Mouse (Mus musculus) NIH3T3 (cell line): ENCODE results near the gene Amh.
"Not testable (repeated sequence)": the region's sequence is repeated elsewhere in the genome, so short reads cannot be mapped to it uniquely, and the experiment has no call there.

Experiments used
- DNase-seq: peaks from one replicate; pipeline ENCODE4 v3.0.0-alpha.2; 2012; ENCODE audit warnings: low read depth

Gene Amh

DNA sequence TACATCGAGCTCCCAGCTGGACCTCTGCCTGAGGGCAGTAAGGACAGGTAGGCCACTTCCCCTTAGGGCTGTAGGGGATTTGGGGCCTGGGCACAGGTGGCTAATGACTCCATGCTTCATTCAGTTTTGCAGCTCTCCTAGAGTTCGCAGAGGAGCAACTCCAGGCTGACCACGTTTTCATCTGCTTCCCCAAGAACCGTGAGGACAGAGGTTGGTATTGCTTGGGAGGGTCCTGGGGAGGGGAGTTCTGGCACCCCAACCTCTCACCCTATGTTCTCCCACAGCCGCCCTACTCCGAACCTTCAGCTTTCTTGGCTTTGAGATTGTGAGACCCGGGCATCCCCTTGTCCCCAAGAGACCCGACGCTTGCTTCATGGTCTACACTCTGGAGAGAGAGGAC is 23.5 kb downstream of the Amh start:
- not testable (repeated sequence) for DNase-seq

DNA sequence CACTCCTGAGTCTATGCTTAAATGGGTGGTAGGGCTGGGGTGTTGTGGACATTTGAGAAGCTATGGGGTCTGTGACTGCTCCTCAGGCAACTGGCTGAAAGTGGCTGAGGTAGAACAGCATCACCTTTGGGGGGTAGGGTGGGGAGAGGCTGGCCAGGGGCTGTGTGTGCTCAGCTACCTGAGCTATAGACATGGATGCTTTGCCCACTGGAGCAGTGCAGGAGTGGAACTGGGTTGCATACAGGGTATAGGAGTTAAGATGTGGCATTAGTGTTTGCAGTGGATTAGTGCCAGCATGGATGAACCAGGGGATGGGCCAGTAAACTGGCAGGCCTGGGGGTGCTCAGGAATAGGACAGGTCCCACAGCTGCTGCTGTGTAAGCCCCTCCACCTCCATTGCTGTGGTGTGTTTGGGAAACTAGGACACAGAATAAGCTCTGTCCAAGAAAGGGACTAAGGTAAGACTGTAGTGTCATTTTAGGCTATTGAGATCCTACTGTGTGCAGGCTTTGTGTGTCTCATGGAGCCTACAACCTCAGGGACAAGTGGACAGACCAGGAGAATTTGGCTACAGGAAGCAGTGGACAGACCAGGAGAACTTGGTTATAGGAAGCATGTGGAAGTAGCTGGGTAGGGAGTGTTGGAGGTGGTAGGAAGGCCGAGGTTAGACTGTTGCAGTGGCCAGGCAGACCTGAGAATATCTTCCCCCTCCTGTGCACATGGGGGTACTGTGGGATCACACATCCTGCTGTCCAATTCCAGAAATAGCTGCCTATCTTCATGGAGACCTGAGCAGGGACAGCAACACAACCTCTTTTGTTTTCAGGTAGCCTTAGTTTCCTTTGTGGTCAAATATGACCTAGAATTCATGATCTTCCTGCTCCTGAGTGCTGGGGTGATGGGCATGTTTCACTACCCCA is 24.6 kb downstream of the Amh start:
- no peak for DNase-seq

DNA sequence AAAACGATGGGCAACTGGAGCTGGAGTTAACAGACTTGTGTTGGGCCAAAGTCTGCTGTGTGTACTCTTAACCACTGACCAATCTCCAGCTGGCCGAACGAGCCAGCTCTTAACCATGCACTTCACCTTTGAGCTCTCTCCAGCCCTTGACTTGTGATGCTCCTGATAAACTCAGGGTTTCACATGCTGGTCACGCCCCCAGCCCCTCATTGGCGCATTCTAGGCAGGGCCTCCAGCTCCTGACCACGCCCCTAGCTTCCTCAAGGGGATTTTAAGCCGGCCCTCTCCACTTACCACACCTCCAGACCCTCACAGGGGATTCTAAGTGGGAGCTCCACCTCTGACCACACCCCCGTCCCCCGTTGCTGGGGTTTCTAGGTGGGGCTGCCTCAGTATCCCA is 26.1 kb downstream of the Amh start:
- DNase-seq: peak; percentile 61

DNA sequence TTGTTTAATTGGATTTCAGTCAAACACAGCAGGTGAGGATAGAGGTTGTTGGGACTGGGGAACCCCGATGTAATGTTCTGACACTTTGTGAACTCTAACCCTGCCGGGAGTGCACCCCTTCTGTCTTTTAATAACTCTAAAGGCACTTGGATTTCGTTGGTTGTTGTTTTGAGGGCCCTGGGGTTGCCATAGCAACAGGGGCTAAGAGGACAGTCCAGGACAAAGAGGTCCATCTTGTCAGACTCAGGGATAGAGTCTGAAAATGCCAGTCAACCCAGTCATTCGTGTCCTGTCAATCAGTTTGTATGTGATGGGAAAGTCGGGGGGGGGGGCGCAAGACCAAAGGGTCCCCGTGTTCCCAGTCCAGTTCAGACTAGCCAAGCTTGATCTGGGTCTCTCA is 27.8 kb downstream of the Amh start:
- DNase-seq: no peak

DNA sequence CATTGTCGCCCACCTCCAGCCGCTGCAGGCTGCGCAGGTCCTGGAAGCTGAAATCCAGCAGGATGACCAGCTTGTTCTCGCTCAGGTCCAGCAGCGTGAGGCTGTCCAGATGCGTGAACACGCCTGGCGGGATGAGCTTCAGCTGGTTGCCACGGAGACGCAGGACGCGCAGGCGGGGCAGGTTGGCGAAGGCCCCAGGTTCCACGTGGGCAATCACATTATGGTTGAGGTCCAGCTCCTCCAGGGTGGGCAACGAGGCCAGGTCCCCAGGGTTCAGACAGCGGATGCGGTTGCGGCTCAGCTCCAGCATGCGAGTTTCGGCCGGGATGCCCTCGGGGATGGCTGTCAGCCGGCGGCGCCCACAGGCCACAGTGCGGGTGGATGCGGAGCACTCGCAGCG is 30.6 kb downstream of the Amh start:
- DNase-seq: no peak

DNA sequence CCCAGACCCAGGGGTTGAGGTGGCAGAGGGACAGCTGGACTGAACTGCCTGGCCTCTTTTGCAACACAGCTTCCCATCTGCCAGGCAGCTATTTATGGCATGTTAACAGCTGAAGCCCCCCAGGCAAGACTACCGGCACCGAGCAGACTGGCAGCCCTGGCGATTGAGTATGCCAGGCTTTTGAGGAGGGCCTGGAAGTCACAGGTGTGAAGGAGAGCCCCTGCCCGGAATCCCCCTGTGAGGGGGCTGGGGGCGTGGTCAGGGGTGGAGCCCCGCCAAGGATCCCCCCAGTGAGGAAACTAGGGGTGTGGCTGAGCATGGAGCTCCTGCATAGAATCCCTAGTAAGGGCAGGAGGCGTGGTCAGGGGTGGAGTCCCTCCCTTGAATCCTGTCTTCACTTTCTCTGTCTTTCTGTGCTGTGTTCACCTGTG is 31.9 kb downstream of the Amh start:
- no peak for DNase-seq

DNA sequence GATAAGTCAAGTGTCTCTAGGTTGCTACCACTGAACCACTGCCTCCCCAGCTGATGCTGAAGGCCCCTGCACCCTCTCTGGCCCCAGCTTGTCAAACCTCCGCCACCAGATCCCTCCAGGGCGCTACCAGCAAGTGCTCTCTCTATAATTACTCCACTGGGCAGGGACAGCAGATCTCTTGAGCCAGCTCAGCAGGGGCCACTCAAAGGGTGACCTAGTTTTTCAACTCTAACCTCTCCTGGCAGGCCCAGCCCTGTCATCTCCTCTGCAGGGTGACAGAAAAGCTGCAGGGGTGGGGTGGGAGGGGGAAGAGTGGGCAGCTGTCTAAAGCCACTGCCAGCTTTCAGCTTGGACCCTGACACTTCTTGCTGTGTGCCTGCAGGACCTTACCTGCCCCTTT is 32.8 kb downstream of the Amh start:
- no peak for DNase-seq

DNA sequence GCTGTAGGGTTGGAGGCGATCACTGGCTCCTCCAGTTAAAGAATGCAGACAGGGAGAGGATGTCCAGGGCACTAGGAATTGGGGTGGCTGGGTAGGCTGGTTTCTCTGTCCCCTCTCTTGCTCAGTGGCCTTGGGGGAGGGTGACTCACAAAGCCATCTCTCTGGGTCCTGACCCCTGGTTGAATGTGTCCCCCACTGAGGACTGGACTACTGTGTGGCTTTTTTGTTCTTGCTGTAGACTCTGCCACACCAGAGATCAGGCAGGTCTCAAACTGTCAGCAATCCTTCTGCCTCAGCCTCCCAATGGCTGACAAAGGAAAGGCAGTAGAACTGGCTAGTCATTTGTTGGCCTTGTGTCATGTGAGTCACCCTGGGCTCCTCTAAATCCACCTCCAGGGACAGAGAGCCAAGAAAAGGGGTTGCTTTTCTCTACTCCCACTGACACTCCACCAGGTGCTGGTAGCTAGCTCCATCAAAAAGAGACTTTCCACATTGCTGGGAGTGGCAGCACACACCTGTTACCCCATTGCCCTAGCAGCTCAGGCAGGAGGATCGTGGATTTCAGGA is 33.4 kb downstream of the Amh start:
- DNase-seq: peak; percentile 48

DNA sequence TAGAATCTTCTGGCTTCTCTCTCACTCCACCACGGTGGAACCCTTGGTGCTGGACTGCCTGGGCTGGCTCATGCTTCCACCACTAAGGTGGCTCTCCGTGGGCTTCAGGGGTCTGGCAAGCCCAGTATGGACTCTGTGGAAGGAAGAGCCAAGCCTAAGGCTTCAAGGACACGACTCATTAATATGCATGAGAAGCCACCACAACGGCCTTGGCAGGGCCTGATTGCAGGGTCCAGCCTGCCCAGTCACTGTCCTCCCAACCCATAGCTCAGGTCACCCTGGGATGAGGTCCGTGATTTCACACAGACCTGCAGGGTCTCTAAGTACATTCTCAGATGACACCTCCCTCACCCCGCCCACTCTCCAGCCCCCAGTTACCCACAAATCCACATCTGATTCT is 34.8 kb downstream of the Amh start:
- no peak for DNase-seq

DNA sequence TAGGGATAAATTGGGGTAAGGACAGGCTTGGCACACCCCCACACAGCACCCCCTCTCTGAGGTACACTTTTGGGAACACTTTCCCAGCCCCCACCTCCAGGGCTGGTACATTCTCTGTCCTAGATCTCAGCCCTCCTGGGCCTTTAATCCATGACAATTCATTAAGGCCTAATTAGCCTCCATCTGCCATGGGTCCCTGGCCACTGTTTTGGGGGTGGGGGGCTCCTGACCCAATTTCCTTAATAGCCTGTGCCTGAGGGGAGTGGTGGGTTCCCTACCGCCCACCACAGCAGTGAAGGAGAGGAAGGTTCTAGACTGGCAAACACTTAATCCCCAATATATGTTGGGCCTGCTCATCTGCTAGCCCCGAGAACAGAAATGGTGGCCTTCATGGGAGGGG is 36.6 kb downstream of the Amh start:
- no peak for DNase-seq

DNA sequence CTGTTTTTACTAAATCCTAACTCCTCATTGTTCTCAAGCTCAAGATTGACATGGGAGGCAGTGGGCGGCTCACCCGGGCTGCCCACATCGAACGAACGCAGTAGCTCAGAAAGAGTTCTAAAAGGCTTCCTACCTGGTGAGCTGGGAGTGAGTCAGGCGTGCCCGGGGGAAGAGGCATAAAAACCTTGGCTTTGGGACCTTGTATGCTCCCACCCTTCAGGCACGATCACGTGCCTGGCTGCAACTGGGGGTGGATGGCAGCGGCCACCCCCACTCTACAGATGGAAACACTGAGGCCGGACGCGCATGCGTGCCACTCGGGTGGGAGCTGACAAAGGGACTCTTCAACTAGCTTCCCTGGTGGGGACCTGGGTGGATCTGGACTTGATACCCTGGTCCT is 37.3 kb downstream of the Amh start:
- no peak for DNase-seq

DNA sequence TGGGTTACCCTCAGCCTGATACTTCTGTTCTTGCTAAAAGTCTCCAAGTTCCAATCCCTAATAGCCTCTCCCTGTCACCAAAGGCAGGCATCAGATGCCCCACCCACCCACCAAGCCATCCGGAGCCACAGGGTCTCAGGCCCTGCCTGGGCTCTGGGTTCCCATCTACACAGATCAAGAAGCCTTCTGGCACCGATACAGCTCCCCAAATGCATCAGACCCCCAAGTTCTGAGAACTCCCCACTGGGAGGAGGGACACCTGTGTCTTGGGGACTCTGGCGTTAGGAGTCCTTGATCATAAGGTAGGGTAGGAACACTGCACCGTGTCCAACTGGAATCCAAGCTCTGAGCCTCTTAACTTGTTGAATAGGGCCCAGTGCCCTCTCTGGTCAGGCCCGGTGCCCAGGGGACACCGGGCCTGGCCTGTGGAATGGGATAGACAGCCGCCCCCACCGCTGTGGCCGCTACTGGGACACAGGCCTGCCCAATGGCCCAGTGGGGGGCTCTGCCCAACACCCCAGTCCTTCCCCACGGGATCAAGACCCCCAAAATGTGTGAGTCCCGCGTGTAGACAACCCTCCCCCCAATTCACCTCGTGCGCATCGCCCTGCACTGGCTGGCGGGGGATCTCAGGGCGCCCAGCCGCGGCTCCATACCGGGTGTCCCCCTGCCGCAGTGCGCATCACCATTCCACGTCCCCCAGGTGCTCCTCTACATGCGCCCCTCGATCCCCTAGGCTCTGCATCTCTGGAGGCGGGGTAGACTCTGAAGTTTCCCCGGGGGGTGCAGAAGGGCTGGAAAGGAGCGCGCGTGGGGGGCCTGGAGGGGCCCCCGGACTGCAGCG is 38.3 kb downstream of the Amh start:
- DNase-seq: no peak

DNA sequence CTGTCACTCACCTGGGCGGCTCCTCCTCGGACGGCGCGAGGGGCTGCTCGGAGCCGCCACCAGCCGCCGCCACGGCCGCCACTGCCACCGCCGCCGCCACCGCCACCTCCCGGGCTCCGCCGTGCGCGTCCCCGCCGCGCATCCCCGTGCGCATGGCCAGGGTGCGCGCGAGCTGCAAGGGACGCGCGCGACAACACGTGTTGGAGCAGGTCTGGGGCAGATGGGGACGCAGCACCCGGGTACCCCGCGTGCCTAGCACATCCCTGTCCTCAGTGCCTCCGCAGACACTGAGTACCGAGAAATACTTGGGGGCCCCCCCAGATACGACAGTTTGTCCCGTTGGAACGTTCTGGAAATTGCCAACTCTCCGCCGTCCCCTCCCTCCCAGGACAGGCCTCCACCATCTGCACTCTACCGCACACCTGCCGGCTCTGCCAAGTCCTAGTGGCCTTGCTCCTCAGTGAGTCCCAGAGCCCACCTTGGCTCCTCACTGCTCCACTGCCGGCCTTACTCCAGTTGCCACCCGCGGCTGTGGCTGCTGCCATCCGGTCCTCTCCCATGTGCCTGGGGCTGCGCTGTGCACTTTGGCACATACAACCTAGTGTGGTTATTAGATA is 39.0 kb downstream of the Amh start, which contains the start of gene Lingo3:
Lingo3 (minus strand) TSS at position 109 of the 617 bp plus-strand sequence.
- DNase-seq: no peak

DNA sequence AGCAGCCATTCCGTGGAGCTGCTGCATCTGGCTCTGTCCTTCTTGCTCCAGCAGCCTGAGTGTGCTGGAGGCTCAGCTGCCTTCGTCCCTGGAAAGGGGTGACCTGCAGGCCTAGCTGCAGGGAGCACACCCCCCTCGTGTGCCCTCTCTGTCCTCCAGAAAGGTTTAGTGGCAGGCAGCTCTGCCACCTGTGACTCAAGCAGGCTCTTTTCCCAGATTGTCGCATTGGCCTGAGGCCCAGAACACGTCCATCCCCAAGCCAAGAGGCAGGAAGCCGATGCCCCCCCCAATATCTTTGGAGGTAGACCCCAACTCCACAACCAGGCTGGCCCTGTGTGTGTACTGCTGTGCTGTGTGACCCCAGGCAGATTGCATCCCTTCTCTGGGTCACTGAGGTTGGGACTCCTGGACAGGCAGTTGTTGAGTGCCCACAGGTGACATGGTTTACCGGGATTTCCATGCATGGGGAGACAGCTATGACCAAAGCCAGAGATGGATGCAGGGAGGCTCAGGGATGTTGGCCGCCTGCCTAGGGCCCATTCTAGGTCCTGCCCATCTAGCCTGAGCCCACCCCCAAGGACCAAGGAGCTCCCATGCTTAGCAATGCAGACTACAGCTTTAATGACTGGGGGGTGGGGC is 40.1 kb downstream of the Amh start:
- no peak for DNase-seq

DNA sequence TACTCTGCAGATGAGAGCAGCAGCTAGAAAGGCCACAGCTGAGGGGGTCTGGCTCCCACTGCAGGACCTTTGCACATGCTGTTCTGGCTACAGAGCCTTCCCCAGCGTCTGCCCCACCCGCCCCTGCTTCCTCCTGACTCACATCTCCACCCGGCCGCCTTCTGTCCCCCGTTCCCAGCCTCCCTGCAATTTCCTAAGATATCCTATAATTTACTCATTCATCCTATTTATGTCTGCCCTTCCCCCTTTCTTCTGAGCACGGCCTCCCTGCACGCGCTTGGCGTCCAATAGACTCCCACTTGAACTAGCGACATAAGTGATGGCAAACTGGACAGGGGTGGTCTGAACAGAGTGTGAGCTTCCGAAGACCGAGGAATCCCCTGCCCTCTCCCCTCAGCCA is 40.7 kb downstream of the Amh start:
- DNase-seq: no peak

DNA sequence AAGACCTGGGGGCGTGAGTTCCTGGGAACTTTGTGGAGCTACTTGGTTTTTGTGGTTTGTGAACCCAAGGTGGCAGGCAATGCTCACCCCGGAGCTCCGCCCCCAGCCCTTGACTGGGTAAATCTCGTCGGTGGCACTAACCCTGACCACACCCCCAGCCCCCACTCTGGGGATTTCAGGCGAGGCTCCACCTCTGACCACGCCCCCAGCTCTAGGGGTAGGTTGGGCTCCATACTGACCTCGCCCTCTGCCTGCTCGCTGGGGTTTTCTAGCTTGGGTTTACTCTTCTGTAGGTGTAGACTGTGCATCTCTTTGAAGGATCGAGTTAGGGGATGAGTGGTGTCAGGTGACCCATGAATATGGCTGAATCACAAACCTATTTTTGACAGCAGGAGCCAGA is 43.5 kb downstream of the Amh start:
- DNase-seq: peak; percentile 59

DNA sequence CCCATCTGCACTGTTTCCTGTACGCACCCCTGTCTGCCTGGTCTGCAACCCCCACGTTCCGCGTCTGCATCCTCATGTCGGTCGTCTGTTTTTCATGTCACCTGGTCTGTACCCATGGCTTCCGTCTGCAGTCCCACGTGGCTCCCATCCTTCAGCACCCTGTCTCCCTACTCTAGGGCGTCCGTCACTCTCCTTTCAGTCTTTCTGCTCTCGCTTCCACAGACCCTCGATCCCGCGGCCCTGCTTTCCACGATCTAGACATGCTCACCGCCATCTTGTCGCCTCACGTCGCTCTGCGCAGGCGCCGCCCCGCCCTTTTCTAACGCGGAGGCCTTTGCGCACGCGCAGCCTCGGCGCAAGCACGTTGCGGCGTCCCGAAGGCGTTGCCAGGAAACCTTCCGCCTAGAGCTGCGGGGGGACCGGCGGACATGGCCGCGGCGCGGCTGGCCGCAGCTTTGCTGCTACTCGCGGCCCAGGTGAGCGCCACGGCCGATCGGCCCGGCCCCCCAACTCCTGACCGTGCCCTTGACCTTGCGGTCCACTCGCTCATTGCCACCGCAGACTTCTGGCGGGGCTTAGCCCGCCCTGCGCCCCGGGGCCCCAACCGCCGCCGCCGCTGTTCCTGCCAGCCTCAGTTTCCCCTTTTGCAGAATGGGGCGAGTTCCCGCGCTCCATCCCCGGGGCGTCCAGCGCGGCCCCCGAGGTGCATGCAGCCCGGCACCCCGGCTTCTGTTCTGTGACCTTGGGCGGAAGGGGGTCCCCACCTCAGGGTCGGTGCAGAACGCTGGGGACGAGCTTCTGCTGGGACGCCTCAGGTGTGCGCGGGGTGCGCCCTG is 50.1 kb downstream of the Amh start, which contains the start of the genes Lsm7 and Sppl2b:
Lsm7 (minus strand) TSS at position 297 of the 836 bp plus-strand sequence.
Sppl2b (plus strand) TSS at position 363 of the 836 bp plus-strand sequence.
- DNase-seq: peak; percentile 99

DNA sequence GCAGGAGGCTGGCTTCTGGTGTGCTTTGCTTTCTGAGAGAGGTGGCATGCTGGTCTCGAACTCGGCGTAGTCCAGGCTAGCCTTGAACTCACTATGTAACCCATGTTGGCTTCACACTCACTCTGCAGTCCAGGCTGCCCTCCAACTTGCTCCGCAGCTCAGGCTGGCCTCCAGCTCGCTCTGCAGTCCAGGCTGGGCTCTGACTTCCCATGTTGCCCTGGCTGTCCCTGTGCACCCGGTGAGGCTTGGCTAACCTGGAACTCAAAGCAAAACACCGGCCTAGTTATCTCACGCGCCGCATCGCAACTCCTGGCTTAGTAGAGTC is 50.7 kb downstream of the Amh start:
- DNase-seq: peak; percentile 45

DNA sequence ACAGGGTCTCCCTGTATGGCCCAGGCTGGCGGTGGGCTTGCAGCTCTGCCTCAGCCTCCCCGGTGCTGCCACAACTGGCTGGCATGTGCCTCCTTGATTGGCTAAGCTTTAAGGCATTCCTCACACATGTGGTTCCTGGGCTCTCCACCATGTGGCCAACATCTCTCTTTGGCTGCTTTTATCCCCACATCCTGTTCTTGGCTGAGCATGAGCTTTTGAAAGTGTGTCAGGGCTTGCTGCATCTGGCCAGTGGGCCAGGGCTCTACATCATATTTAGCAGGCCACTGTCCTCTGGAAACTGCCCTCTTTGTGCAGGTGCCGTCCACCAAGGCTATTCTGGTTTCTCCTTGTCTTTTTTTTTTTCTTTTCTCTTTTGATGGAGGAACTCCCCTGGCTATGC is 51.2 kb downstream of the Amh start:
- peak; percentile 80 for DNase-seq

DNA sequence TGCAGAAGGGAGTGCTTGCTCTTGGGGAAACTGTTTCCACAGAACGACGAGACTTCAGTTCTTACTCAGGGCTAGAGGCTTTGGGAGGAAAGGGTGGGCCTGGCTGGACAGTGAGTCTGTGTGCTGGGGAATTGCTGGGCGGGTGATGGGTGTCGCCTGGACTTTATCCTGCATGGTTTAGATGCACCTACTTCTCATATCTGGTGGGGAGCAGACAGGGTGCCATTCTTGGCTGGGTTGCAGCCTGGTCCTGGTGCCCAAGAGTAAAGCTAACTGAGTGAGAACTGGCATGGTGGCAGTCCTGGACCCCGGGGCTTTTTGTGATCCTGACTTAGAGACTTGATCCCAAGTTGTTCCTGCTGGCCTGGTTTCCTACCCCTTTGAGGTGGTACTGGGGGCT is 51.9 kb downstream of the Amh start:
- DNase-seq: no peak
